Mouse (Mus musculus) myocyte (in vitro differentiated cells): Measurements from ENCODE around the gene H2-T22.
"Not testable (repeated sequence)": the region's sequence is repeated elsewhere in the genome, so short reads cannot be mapped to it uniquely, and the experiment has no call there.

Source experiments
- CEBPB ChIP-seq: IDR thresholded peaks from 2 replicates; pipeline ENCODE4 v1.6.1; 2011; ENCODE audit warnings: mild to moderate bottlenecking, moderate library complexity; ENCODE audit not compliant: poor library complexity, insufficient read depth, severe bottlenecking
- MAX ChIP-seq: IDR thresholded peaks from one replicate; pipeline ENCODE4 v1.6.1; 2011; ENCODE audit warnings: low read depth, mild to moderate bottlenecking, control low read depth
- MYOD1 ChIP-seq, 3 experiments: IDR thresholded peaks; one replicate each; pipeline ENCODE4 v1.6.1; 2011; ENCODE audit warnings: control low read depth in 2 of 3, low read depth in 2 of 3, mild to moderate bottlenecking in 2 of 3, moderate library complexity in 1 of 3; ENCODE audit not compliant: insufficient read length in 2 of 3, control insufficient read depth in 1 of 3
- POLR2A ChIP-seq: IDR thresholded peaks from one replicate; pipeline ENCODE4 v1.6.1; 2011; ENCODE audit warnings: low read depth, mild to moderate bottlenecking, control low read depth, moderate library complexity; ENCODE audit not compliant: insufficient read length
- POLR2AphosphoS2 ChIP-seq: IDR thresholded peaks from one replicate; pipeline ENCODE4 v1.6.1; 2011; ENCODE audit warnings: low read depth, control low read depth; ENCODE audit not compliant: insufficient read length
- REST ChIP-seq: IDR thresholded peaks from one replicate; pipeline ENCODE4 v1.6.1; 2011; ENCODE audit warnings: mild to moderate bottlenecking, control low read depth, moderate library complexity; ENCODE audit not compliant: insufficient read depth, insufficient read length
- TCF12 ChIP-seq: IDR thresholded peaks from one replicate; pipeline ENCODE4 v1.6.1; 2011; ENCODE audit warnings: mild to moderate bottlenecking, control low read depth; ENCODE audit not compliant: poor library complexity, insufficient read depth, severe bottlenecking
- TCF3 ChIP-seq: IDR thresholded peaks from one replicate; pipeline ENCODE4 v1.6.1; 2011; ENCODE audit warnings: low read depth, control low read depth; ENCODE audit not compliant: insufficient read length
- USF1 ChIP-seq: IDR thresholded peaks from one replicate; pipeline ENCODE4 v1.6.1; 2011; ENCODE audit warnings: low read depth, mild to moderate bottlenecking, control low read depth, moderate library complexity

GRCm38 (mm10) chr17:36081901-36082300 is 39.4 kb upstream of the H2-T22 start:
- TF ChIP-seq MAX; POLR2A; POLR2AphosphoS2; USF1; TCF12; REST; CEBPB; TCF3; MYOD1 (IDR thresholded peaks at IDR 0.05; ENCODE audit: control insufficient read depth in 1 of 3, insufficient read length in 2 of 3, low read depth in 2 of 3): not testable (repeated sequence)
